Mouse (Mus musculus): ENCODE results near the gene Thbs3. TPM values are rescaled to one million over a fixed set of nuclear protein-coding genes. Genes with fewer than 3 reads are reported as not detected.

Gene Thbs3
- polyA plus RNA-seq, 1 experiment from 2014 or later, result 17.5 TPM

DNA sequence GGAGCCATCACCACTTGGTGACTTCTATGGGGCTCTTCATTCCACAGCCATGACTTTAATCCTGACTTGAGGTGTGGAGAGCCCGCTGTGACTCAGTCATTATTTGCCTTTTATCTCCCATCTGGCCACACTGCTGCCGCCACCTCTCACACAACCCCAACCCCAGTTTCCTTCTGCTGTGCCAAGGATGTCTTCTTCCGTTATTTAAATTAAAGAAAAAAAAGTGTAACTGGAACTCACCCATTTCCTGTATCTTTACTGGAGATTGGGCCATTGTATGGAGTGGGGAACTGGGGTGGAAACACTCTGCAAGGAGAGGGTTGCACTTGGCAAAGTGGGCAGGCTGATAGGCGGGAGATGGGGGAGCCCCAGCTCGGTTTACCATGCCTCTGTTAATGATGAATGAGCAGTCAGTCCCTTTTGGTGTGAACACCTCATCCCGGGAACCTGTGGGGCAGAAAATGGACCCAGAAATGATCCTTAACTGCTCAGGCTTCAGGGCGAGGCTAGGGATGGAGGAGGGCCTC is 32.4 kb upstream of the Thbs3 start:
- ATAC-seq (replicated peaks; ENCODE audit: insufficient number of reproducible peaks, insufficient read depth, low FRiP score, low read depth), result no peak
- Histone ChIP-seq H3K27me3 (no peaks in the 10 kb centered on the region; the same call in 1 of the 2 replicates), H3K9ac (peak overlapping the region; percentile 72; the same call in 1 of the 2 replicates), H3K4me2 (peak overlapping the region; percentile 91), H3K9me3 (replicated peaks) (no peaks in the 10 kb centered on the region), H3K4me3 (peak overlapping the region; percentile 81), H3K27ac (peak overlapping the region; percentile 86; the same call in 1 of the 2 replicates), H3K36me3 (peaks cover 30% of the 10 kb centered on the region), H3K4me1 (replicated peaks) (peaks cover 32% of the 10 kb centered on the region)
- 46% methylated on average over 7 of the region's 7 CpGs for WGBS

DNA sequence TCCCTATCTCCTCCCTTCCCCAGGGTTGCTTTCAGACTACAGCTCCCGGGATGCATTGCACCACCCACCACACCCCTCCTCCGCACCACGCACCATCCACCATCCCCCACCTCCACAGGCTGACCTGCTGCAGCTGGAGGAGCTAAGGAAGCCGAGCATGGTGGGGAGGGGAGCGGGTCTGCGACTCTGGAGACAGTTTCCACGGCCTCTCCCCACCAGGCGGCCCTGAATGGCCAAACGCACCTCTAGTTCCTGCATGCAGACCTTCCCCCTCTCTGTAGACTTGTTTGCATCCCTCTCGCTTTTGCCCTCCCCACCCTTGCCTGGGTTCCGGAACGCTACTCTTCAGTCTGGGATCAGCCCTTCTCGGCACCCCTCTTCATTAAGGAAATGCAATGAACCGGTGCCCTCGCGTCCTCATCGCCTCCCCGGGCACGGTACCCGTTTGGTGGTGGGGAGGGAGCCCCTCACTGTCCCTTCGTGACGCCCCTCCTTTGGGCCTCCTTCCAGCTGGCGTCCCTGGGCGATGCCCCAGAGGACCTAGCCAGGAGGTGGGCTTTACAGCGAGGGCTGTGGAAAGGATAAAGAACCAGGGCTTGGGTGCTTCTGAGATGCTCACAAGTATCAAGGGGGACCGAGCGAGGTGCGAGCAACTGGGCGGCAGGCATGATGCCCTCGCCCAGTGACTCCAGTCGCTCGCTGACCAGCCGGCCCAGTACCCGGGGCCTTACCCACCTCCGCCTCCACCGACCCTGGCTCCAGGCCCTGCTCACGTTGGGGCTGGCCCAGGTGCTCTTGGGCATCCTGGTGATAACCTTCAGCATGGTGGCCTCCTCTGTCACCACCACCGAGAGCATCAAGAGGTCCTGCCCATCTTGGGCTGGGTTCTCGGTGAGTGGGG is 31.7 kb upstream of the Thbs3 start, which contains the start of gene Fam189b:
Gene Fam189b (plus strand): TSS at position 86 of the 901 bp plus-strand sequence.
- 5% methylated on average over 39 of the region's 39 CpGs for WGBS
- Histone ChIP-seq H3K4me2 (peak within 1 kb of the TSS; percentile 91), H3K4me3 (peak within 1 kb of the TSS; percentile 81), H3K9me3 (replicated peaks) (no peaks in the 10 kb centered on the region), H3K36me3 (peaks cover 30% of the 10 kb centered on the region), H3K4me1 (replicated peaks) (peaks cover 26% of the 10 kb centered on the region), H3K27me3 (no peaks in the 10 kb centered on the region; the same call in 1 of the 2 replicates), H3K9ac (peak within 1 kb of the TSS; percentile 72), H3K27ac (peak within 1 kb of the TSS; percentile 86)
- peak; percentile 91 for ATAC-seq (replicated peaks; ENCODE audit: insufficient number of reproducible peaks, insufficient read depth, low FRiP score, low read depth)

DNA sequence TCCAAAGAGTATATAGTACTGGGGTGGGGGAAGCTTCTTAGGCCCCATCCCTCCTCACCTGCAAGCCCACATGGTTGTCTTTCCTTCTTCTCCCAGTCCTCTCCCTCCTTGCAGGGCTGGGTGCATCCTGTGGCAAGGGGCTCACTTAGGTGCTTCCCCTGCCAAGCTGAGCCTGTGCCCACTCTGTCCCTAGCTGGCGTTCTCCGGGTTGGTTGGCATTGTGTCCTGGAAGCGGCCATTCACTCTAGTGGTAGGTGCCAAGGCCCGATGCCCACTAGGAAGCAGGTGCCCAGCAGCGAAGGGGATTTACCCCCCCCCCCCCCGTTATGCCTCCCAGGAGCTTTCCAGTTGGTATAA is 31.0 kb upstream of the Thbs3 start:
- H3K36me3 ChIP-seq, result peaks cover 30% of the 10 kb centered on the region
- no peaks in the 10 kb centered on the region for H3K9me3 ChIP-seq (replicated peaks)
- H3K27me3 ChIP-seq, result no peaks in the 10 kb centered on the region; the same call in 1 of the 2 replicates
- H3K9ac ChIP-seq, result peak overlapping the region; percentile 72
- H3K4me1 ChIP-seq (replicated peaks), result peaks cover 21% of the 10 kb centered on the region
- no peak for ATAC-seq (replicated peaks; ENCODE audit: insufficient number of reproducible peaks, insufficient read depth, low FRiP score, low read depth)
- H3K27ac ChIP-seq, result no peak overlapping the region
- peak overlapping the region; percentile 91 for H3K4me2 ChIP-seq
- H3K4me3 ChIP-seq, result peak overlapping the region; percentile 81
- 74% methylated on average over 6 of the region's 6 CpGs for WGBS

DNA sequence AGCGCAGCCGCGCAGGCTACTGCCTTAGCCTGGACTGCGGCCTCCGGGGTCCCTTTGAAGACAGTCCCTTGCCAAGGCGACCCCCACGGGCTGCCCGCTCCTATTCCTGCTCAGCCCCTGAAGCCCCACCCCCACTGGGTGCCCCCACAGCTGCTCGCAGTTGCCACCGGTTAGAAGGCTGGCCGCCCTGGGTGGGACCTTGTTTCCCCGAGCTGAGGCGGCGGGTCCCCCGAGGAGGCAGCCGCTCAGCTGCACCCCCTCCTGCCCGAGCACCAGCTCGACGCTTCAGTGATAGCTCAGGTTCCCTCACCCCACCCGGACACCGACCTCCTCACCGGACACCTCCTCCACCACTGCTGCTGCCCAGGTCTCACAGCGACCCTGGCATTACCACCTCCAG is 27.8 kb upstream of the Thbs3 start:
- ATAC-seq (replicated peaks; ENCODE audit: insufficient number of reproducible peaks, insufficient read depth, low FRiP score, low read depth), result no peak
- Histone ChIP-seq H3K9ac (no peak overlapping the region), H3K27me3 (no peaks in the 10 kb centered on the region; the same call in 1 of the 2 replicates), H3K4me3 (no peak overlapping the region), H3K4me2 (no peak overlapping the region), H3K9me3 (replicated peaks) (no peaks in the 10 kb centered on the region), H3K36me3 (peaks cover 2% of the 10 kb centered on the region; the same call in 1 of the 2 replicates), H3K27ac (no peak overlapping the region; the same call in 1 of the 2 replicates), H3K4me1 (replicated peaks) (peaks cover 21% of the 10 kb centered on the region)
- 47% methylated on average over 23 of the region's 23 CpGs for WGBS

DNA sequence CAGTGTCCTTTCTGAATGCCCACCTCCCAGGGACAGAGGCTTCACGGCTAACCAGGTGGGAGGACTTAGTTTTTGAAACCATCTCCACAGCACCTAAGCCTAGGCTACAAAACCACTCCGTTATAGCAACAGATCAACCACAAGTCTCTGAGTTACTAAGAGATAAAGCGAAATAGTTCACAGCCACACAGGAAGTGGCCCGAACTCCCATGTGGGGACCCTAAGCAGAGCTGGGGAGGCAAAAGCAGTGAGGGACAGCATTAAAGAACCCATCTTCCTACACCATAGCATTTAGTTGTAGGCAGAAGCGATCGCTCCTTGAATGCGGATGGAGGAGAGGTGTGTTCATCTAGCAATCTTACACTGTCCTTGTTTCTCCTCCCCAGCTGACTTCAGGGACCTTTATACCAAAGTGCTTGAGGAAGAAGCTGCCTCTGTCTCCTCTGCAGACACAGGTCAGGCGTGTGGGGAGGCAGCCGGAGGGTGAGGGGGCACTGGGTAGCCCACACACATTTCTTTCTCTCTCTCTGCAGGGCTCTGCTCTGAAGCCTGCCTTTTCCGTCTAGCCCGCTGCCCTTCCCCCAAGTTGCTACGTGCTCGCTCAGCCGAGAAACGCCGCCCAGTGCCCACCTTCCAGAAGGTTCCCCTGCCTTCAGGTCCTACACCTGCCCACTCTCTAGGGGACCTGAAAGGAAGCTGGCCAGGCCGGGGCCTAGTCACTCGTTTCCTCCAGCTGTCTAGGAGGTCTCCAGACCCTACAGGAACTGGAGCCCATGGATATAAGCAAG is 27.1 kb upstream of the Thbs3 start:
- Histone ChIP-seq H3K9me3 (replicated peaks) (no peaks in the 10 kb centered on the region), H3K27ac (peak overlapping the region; percentile 2; the same call in 1 of the 2 replicates), H3K27me3 (no peaks in the 10 kb centered on the region; the same call in 1 of the 2 replicates), H3K9ac (no peak overlapping the region), H3K4me3 (no peak overlapping the region), H3K4me2 (0 out of 2 replicates have a peak overlapping the region, but pooled peaks have one; percentile 3), H3K36me3 (no peaks in the 10 kb centered on the region), H3K4me1 (replicated peaks) (peaks cover 18% of the 10 kb centered on the region)
- no peak for ATAC-seq (replicated peaks; ENCODE audit: insufficient number of reproducible peaks, insufficient read depth, low FRiP score, low read depth)
- WGBS, result 79% methylated on average over 18 of the region's 18 CpGs

DNA sequence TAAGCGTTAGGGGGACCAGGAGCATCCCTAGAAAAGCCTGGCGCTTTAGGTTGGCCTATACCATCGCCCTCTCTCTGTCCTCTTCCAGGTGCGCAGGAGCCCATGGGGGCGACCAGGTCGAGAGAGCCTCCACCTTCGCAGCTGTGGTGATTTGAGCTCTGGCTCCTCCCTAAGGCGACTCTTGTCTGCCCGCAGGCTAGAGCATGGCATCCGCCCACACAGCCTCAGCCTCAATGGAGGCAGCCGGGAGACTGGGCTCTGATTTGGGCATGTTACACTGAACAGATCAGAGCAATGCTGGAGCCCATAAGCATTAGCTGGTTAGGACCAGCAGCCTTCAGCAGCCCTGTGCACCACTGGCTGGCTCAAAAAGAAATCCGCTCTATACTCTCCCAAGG is 26.5 kb upstream of the Thbs3 start:
- ATAC-seq (replicated peaks; ENCODE audit: insufficient number of reproducible peaks, insufficient read depth, low FRiP score, low read depth), result no peak
- H3K4me1 ChIP-seq (replicated peaks), result peaks cover 15% of the 10 kb centered on the region
- H3K4me2 ChIP-seq, result no peak overlapping the region
- no peak overlapping the region for H3K27ac ChIP-seq
- no peaks in the 10 kb centered on the region; the same call in 1 of the 2 replicates for H3K27me3 ChIP-seq
- no peaks in the 10 kb centered on the region for H3K36me3 ChIP-seq
- no peak overlapping the region for H3K9ac ChIP-seq
- no peak overlapping the region for H3K4me3 ChIP-seq
- no peaks in the 10 kb centered on the region for H3K9me3 ChIP-seq (replicated peaks)
- WGBS, result 66% methylated on average over 12 of the region's 12 CpGs

DNA sequence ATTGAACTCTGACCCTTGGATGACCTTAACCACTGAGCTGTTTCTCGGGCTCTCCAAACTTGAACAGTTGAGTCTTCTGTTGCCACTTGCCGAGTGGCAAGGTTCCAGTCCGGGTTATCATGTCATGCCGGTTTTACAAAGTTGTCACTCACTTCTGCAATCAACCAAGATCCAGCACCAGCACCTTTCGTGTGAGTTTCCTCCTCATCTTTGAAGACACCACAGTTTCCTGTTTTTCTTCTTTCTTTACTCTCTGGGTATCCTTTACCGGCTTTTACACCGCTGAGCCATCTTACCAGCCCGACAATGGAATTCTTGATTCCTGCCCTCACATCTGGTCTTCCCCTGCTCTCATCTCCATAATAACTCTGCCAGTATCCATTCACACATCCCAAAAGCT is 24.5 kb upstream of the Thbs3 start:
- Histone ChIP-seq H3K9ac (no peak overlapping the region), H3K4me2 (no peak overlapping the region), H3K27me3 (no peaks in the 10 kb centered on the region; the same call in 1 of the 2 replicates), H3K9me3 (replicated peaks) (no peaks in the 10 kb centered on the region), H3K36me3 (no peaks in the 10 kb centered on the region), H3K4me1 (replicated peaks) (peaks cover 4% of the 10 kb centered on the region), H3K27ac (no peak overlapping the region), H3K4me3 (no peak overlapping the region)
- no peak for ATAC-seq (replicated peaks; ENCODE audit: insufficient number of reproducible peaks, insufficient read depth, low FRiP score, low read depth)
- WGBS, result 68% methylated on average over 8 of the region's 8 CpGs

DNA sequence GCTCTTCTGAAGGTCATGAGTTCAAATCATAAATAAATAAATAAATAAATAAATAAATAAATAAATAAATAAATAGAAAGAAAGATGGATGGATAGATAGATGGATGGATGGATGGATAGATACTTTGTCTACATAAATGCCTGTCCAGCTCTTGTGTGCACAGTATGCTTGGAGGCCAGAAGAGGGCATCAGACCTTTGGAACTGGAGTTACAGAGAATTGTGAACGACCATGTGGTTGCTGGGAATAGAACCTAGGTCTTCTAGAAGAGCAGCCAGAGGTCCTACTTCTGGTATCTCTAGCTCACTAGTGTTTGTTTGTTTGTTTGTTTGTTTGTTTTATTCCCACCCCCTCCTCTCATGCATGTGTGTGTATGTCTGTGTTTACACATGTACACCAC is 21.6 kb upstream of the Thbs3 start:
- H3K4me3 ChIP-seq, result no peak overlapping the region
- no peak for ATAC-seq (replicated peaks; ENCODE audit: insufficient number of reproducible peaks, insufficient read depth, low FRiP score, low read depth)
- no peak overlapping the region for H3K27ac ChIP-seq
- H3K27me3 ChIP-seq, result no peaks in the 10 kb centered on the region
- H3K4me1 ChIP-seq (replicated peaks), result peaks cover 8% of the 10 kb centered on the region
- no peaks in the 10 kb centered on the region for H3K36me3 ChIP-seq
- H3K9ac ChIP-seq, result no peak overlapping the region
- no peak overlapping the region for H3K4me2 ChIP-seq
- no peaks in the 10 kb centered on the region for H3K9me3 ChIP-seq (replicated peaks)
- 86% methylated on average over 1 of the region's 1 CpGs for WGBS

DNA sequence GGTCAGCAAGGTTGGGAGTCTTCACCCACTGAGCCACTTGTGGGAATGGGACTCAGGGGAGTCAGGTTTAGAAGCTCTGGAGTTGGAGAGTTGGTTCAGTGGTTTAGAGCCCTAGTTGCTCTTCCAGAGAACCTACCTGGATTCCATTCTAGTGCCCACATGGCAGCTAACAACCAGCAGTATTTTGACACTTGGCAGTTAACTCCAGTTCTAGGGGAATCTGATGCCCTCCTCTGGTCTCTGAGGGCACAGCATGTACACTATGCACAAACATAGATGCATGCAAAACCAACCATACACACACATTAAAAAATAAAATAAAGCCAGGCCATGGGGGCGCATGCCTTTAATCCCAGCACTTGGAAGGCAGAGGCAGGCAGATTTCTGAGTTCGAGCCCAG is 21.1 kb upstream of the Thbs3 start:
- WGBS, result 87% methylated on average over 2 of the region's 2 CpGs
- no peaks in the 10 kb centered on the region for H3K27me3 ChIP-seq
- no peaks in the 10 kb centered on the region for H3K36me3 ChIP-seq
- H3K4me1 ChIP-seq (replicated peaks), result peaks cover 8% of the 10 kb centered on the region
- no peak for ATAC-seq (replicated peaks; ENCODE audit: insufficient number of reproducible peaks, insufficient read depth, low FRiP score, low read depth)
- no peak overlapping the region for H3K4me3 ChIP-seq
- H3K9me3 ChIP-seq (replicated peaks), result no peaks in the 10 kb centered on the region
- H3K4me2 ChIP-seq, result no peak overlapping the region
- no peak overlapping the region for H3K27ac ChIP-seq
- H3K9ac ChIP-seq, result no peak overlapping the region

DNA sequence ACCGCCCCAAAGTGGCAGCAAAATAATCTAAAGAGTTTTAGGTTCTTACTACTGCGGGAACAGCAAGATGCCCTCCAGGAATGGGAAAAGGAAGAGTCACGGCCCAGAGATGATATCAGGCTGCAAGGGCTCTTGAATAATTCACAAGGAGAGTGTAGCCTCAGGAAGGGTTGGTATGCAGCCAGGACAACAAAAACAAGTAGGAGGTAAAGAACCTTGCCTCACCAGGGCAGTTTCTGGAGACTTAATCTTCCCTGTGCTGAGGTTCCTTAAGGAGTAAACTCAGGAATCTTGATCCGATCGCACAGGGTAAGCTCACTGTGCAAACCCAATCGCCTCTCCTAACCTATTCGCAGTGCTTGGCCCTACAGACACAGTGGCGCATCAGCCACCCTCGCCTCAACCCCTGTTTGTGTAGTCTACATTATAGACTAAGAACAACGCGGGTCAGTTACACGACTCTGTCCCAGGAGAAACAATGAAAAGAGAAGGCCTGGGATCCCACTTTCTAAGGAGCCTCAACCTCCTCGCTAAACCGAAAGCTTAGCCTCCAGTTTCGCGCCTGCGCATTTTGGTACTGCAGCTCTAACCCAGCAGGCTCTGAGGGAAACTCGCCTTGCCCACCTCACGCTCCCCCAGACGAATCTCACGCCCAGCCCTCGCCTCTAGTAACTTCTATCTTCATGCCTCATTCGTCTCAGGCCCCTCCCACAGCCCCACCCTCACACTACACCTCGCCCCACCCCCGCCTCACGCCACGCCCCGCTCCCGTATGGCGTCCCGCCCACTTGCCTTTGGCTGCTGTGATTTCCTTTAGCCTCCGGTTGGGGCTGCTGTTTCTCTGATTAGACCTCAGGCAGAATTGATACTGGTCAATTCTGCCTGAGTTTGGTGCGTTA is 18.8 kb upstream of the Thbs3 start:
- Histone ChIP-seq H3K36me3 (no peaks in the 10 kb centered on the region), H3K27me3 (no peaks in the 10 kb centered on the region), H3K9ac (peak overlapping the region; percentile 67), H3K4me1 (replicated peaks) (peaks cover 8% of the 10 kb centered on the region), H3K9me3 (replicated peaks) (no peaks in the 10 kb centered on the region), H3K4me3 (peak overlapping the region; percentile 53), H3K4me2 (peak overlapping the region; percentile 67), H3K27ac (peak overlapping the region; percentile 78)
- ATAC-seq (replicated peaks; ENCODE audit: insufficient number of reproducible peaks, insufficient read depth, low FRiP score, low read depth), result peak; percentile 98
- 8% methylated on average over 33 of the region's 33 CpGs for WGBS

Data from heart, embryonic 15.5 days (tissue).